11 mouse cellular contexts compared by ENCODE assay signal in the genomic region with DNA sequence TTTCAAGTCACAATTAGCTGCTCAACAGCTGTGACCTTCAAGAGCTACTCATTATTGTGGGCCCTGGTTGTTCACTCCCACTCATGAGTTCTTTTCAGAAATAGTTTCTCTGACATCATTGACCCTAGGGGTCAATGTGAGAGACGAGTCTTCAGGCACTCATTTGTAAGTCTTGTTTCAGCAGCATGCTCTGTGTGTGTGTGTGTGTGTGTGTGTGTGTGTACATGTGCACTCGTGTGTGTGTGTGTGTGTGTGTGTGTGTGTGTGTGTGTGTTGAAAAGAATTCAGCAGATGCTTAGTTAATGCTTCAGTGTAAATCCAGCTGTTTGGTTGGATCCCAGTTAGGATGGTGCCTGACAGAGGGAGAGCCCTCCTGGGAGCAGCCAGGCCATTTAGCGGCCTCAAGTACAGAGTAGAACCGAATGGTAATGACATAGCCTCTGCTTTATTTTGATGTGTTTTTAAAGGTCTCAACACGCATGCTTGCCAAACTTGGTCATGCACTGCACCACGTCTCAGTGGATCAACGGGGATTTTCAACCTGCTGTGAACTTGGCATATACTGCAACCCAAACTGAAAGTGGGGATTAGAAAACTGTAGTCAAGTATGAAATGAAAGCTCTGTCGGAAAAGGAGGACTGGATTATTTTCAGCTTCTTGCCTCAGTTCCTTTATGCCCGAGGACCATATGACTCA.
DNase-seq lines count a peak whose midpoint lies in the region; ATAC-seq lines count a peak whose summit lies in the region.
"Had no signal": no experiment of that assay in that cellular context is flagged by ENCODE, and none has a peak within 500 bp of the region (broad histone marks: within the 10 kb centered on the region; RNA-seq: fewer than 3 reads in every experiment).

No protein-coding gene starts in this region.

- H3K4me2 ChIP-seq in embryonic facial prominence, embryonic 14.5 days (ENCODE audit: low read depth, low read length): no peak overlapping the region
- H3K4me2 ChIP-seq: neural tube, embryonic 12.5 days had no signal

- no peaks in the 10 kb centered on the region for H3K27me3 ChIP-seq in embryonic facial prominence, embryonic 14.5 days (replicated peaks; ENCODE audit: control insufficient read depth, insufficient read depth, low read length)
- H3K27me3 ChIP-seq: neural tube, embryonic 12.5 days had no signal

- H3K4me1 ChIP-seq in embryonic facial prominence, embryonic 14.5 days (ENCODE audit: control insufficient read depth, insufficient read depth, low read length): no peaks in the 10 kb centered on the region; the same call in 1 of the 2 replicates
- H3K4me1 ChIP-seq: neural tube, embryonic 12.5 days had no signal

- no peak overlapping the region for H3K27ac ChIP-seq in embryonic facial prominence, embryonic 14.5 days (replicated peaks; ENCODE audit: low read depth, low read length)
- H3K27ac ChIP-seq: liver, embryonic 14.5 days; neural tube, embryonic 12.5 days had no signal

- no peaks in the 10 kb centered on the region for H3K36me3 ChIP-seq in embryonic facial prominence, embryonic 14.5 days (ENCODE audit: control insufficient read depth, insufficient read depth, low read length)
- H3K36me3 ChIP-seq: neural tube, embryonic 12.5 days had no signal

- DNase-seq in heart, adult 11 months: peak; percentile 91
- DNase-seq in heart, postnatal 25 days (ENCODE audit: low spot score): no peak
- DNase-seq in Muller cell, postnatal 12 days (ENCODE audit: inconsistent ontology term): peak; percentile 59
- DNase-seq in embryonic facial prominence, embryonic 14.5 days (ENCODE audit: low spot score): peak; percentile 33
- peak; percentile 9 for DNase-seq in lung, postnatal 10 days
- no peak for DNase-seq in left cerebral cortex, adult 8-10 months (ENCODE audit: low spot score in 2 of 2)
- DNase-seq in adrenal gland, adult 8-10 months: no peak
- no peak for DNase-seq in cerebellum, adult 9-10 months
- DNase-seq: thymus, adult 2 months had no signal

- no peaks in the 10 kb centered on the region for H3K9me3 ChIP-seq in embryonic facial prominence, embryonic 14.5 days (ENCODE audit: control insufficient read depth, low read length)
- H3K9me3 ChIP-seq: neural tube, embryonic 12.5 days had no signal

- intact Hi-C loops in heart, postnatal 25 days (cut with DNase I): no loop called here

- 56% methylated on average over 9 of the region's 9 CpGs for WGBS in embryonic facial prominence, embryonic 14.5 days

- H3K4me3 ChIP-seq in embryonic facial prominence, embryonic 14.5 days (ENCODE audit: low read depth, low read length): no peak overlapping the region
- H3K4me3 ChIP-seq: neural tube, embryonic 12.5 days had no signal

- no peak overlapping the region for H3K9ac ChIP-seq in embryonic facial prominence, embryonic 14.5 days (ENCODE audit: low read depth, low read length)
- H3K9ac ChIP-seq: liver, embryonic 14.5 days; neural tube, embryonic 12.5 days had no signal

- peak; percentile 27 for ATAC-seq in embryonic facial prominence, embryonic 14.5 days (ENCODE audit: low read depth)

Comparison
In these comparisons a context has a peak if more than half of its experiments do, and no peak if none do; other contexts are left out.
1. DNase-seq: peak in heart, adult 11 months (single experiment), Muller cell, postnatal 12 days (single experiment), embryonic facial prominence, embryonic 14.5 days (single experiment) and lung, postnatal 10 days (single experiment); none in heart, postnatal 25 days (single experiment), left cerebral cortex, adult 8-10 months (0 of 2), adrenal gland, adult 8-10 months (single experiment) and cerebellum, adult 9-10 months (single experiment).